Mouse (Mus musculus) kidney, embryonic 14.5 days (tissue): ENCODE results near the gene Sox11. TPM values are rescaled to one million over a fixed set of nuclear protein-coding genes. Genes with fewer than 3 reads are reported as not detected.
A peak's percentile ranks its signal among the peaks of the same experiment; 100 is the strongest.

ENCODE experiments used
- ATAC-seq: fragments of 200-750 bp; cut with Nextera tagmentation; 2 replicates; pipeline ENCODE4 v1.8.0; 2017; ENCODE audit warnings: moderate number of reproducible peaks, mild to moderate bottlenecking, moderate TSS enrichment, moderate library complexity; ENCODE audit not compliant: low FRiP score, low TSS enrichment
- H3K27ac ChIP-seq: fragments of 300-500 bp; sonication (generic); 2 replicates; pipeline ENCODE4 v1.5.1; 2014; ENCODE audit warnings: low read depth, mild to moderate bottlenecking, low read length, moderate library complexity, mixed read lengths
- H3K27me3 ChIP-seq: fragments of 300-500 bp; sonication (generic); 2 replicates; pipeline ENCODE4 v1.6.1; 2014; ENCODE audit warnings: mild to moderate bottlenecking, low read length; ENCODE audit not compliant: control insufficient read depth, insufficient read depth
- H3K36me3 ChIP-seq: fragments of 300-500 bp; sonication (generic); 2 replicates; pipeline ENCODE4 v1.6.1; 2014; ENCODE audit warnings: low read length, mixed read lengths; ENCODE audit not compliant: control insufficient read depth, insufficient read depth
- H3K4me1 ChIP-seq: fragments of 300-500 bp; sonication (generic); 2 replicates; pipeline ENCODE4 v1.6.1; 2014; ENCODE audit warnings: low read length, mixed read lengths; ENCODE audit not compliant: control insufficient read depth, insufficient read depth
- H3K4me2 ChIP-seq: fragments of 300-500 bp; sonication (generic); replicated peaks from 2 replicates; pipeline ENCODE4 v1.6.1; 2014; ENCODE audit warnings: low read depth, mild to moderate bottlenecking, low read length
- H3K4me3 ChIP-seq: fragments of 300-500 bp; sonication (generic); 2 replicates; pipeline ENCODE4 v1.5.1; 2014; ENCODE audit warnings: mild to moderate bottlenecking, low read length
- H3K9ac ChIP-seq: fragments of 300-500 bp; sonication (generic); 2 replicates; pipeline ENCODE4 v1.6.1; 2014; ENCODE audit warnings: low read depth, mild to moderate bottlenecking, low read length, moderate library complexity
- H3K9me3 ChIP-seq: fragments of 300-500 bp; sonication (generic); 2 replicates; pipeline ENCODE4 v1.6.1; 2016; ENCODE audit warnings: low read length; ENCODE audit not compliant: control insufficient read depth
- WGBS: fragments of 180-500 bp; shearing (Covaris S2); extraction: QIAGEN DNeasy Blood & Tissue Kit; methylation state at CpG from one replicate; pipeline ENCODE4 v1.1.7; 2014; 5-methylcytosine and 5-hydroxymethylcytosine counted together
- polyA plus RNA-seq: library from polyadenylated mRNA; unstranded; fragments of >200 nt; fragmentation: Nextera tagmentation; extraction: Ambion mirVana; gene quantifications from 2 replicates; pipeline ENCODE4 v1.2.1, GENCODE M21; 2014

The Sox11 gene
- polyA plus RNA-seq, 1 experiment from 2014 or later = 115 TPM

GRCm38 (mm10) chr12:27338721-27339170, 3.6 kb downstream of the Sox11 start:
- WGBS = under 1% methylated on average over 40 of the region's 40 CpGs
- H3K9ac ChIP-seq = peak overlapping the region; percentile 97
- ATAC-seq = no peak
- peak overlapping the region; percentile 86 for H3K27ac ChIP-seq
- peak overlapping the region; percentile 81 for H3K4me2 ChIP-seq
- peak overlapping the region; percentile 99 for H3K4me3 ChIP-seq
- 0 out of 2 replicates have a peak, but pooled peaks cover 5% of the 10 kb centered on the region for H3K4me1 ChIP-seq
- no peaks in the 10 kb centered on the region for H3K9me3 ChIP-seq
- H3K36me3 ChIP-seq = peaks cover 7% of the 10 kb centered on the region; the same call in 1 of the 2 replicates
- H3K27me3 ChIP-seq = no peaks in the 10 kb centered on the region

- Histone ChIP-seq H3K9me3 (no peaks in the 10 kb centered on the region), H3K27ac (no peak overlapping the region), H3K9ac (peak overlapping the region; percentile 97; the same call in 1 of the 2 replicates), H3K4me3 (peak overlapping the region; percentile 99), H3K27me3 (no peaks in the 10 kb centered on the region), H3K4me2 (peak overlapping the region; percentile 81), H3K36me3 (peaks cover 7% of the 10 kb centered on the region; the same call in 1 of the 2 replicates), H3K4me1 (0 out of 2 replicates have a peak, but pooled peaks cover 5% of the 10 kb centered on the region)
- no peak for ATAC-seq
- WGBS = 3% methylated on average over 12 of the region's 12 CpGs
These were observed 4.3 kb downstream of the Sox11 start for GRCm38 (mm10) chr12:27338116-27338515.

- WGBS = 46% methylated on average over 1 of the region's 1 CpGs
- H3K9ac ChIP-seq = peak overlapping the region; percentile 97
- no peaks in the 10 kb centered on the region for H3K9me3 ChIP-seq
- H3K36me3 ChIP-seq = peaks cover 7% of the 10 kb centered on the region; the same call in 1 of the 2 replicates
- no peak for ATAC-seq
- H3K4me3 ChIP-seq = peak overlapping the region; percentile 99
- H3K4me2 ChIP-seq = peak overlapping the region; percentile 81
- no peaks in the 10 kb centered on the region for H3K27me3 ChIP-seq
- H3K4me1 ChIP-seq = 0 out of 2 replicates have a peak, but pooled peaks cover 5% of the 10 kb centered on the region
- H3K27ac ChIP-seq = no peak overlapping the region
These were observed 4.9 kb downstream of the Sox11 start for GRCm38 (mm10) chr12:27337482-27337881.

GRCm38 (mm10) chr12:27336801-27337200, 5.6 kb downstream of the Sox11 start:
- H3K9me3 ChIP-seq = no peaks in the 10 kb centered on the region
- peak overlapping the region; percentile 7; the same call in 1 of the 2 replicates for H3K4me3 ChIP-seq
- no peaks in the 10 kb centered on the region for H3K27me3 ChIP-seq
- H3K4me2 ChIP-seq = no peak overlapping the region; the same call in 1 of the 2 replicates
- H3K36me3 ChIP-seq = peaks cover 7% of the 10 kb centered on the region; the same call in 1 of the 2 replicates
- no peak for ATAC-seq
- 52% methylated on average over 5 of the region's 5 CpGs for WGBS
- H3K9ac ChIP-seq = no peak overlapping the region
- H3K27ac ChIP-seq = no peak overlapping the region
- H3K4me1 ChIP-seq = 0 out of 2 replicates have a peak, but pooled peaks cover 5% of the 10 kb centered on the region

GRCm38 (mm10) chr12:27336336-27336735, 6.0 kb downstream of the Sox11 start:
- no peak for ATAC-seq
- Histone ChIP-seq H3K27ac (no peak overlapping the region), H3K27me3 (no peaks in the 10 kb centered on the region), H3K4me2 (peak overlapping the region; percentile 5; the same call in 1 of the 2 replicates), H3K4me1 (0 out of 2 replicates have a peak, but pooled peaks cover 5% of the 10 kb centered on the region), H3K36me3 (peaks cover 7% of the 10 kb centered on the region; the same call in 1 of the 2 replicates), H3K4me3 (no peak overlapping the region), H3K9me3 (no peaks in the 10 kb centered on the region), H3K9ac (no peak overlapping the region)
- WGBS = 68% methylated on average over 7 of the region's 7 CpGs

- H3K9me3 ChIP-seq = no peaks in the 10 kb centered on the region
- H3K9ac ChIP-seq = no peak overlapping the region
- H3K36me3 ChIP-seq = peaks cover 7% of the 10 kb centered on the region; the same call in 1 of the 2 replicates
- H3K4me1 ChIP-seq = 0 out of 2 replicates have a peak, but pooled peaks cover 5% of the 10 kb centered on the region
- WGBS = 74% methylated on average over 11 of the region's 11 CpGs
- no peaks in the 10 kb centered on the region for H3K27me3 ChIP-seq
- H3K4me3 ChIP-seq = no peak overlapping the region
- no peak overlapping the region for H3K27ac ChIP-seq
- ATAC-seq = no peak
- no peak overlapping the region for H3K4me2 ChIP-seq
These were observed 6.9 kb downstream of the Sox11 start for GRCm38 (mm10) chr12:27335356-27336055.

- H3K27ac ChIP-seq = no peak overlapping the region
- no peak for ATAC-seq
- no peak overlapping the region for H3K4me2 ChIP-seq
- H3K9me3 ChIP-seq = no peaks in the 10 kb centered on the region
- H3K4me3 ChIP-seq = no peak overlapping the region
- peaks cover 7% of the 10 kb centered on the region; the same call in 1 of the 2 replicates for H3K36me3 ChIP-seq
- WGBS = 97% methylated on average over 3 of the region's 3 CpGs
- no peak overlapping the region for H3K9ac ChIP-seq
- H3K4me1 ChIP-seq = 0 out of 2 replicates have a peak, but pooled peaks cover 5% of the 10 kb centered on the region
- no peaks in the 10 kb centered on the region for H3K27me3 ChIP-seq
These were observed 8.8 kb downstream of the Sox11 start for GRCm38 (mm10) chr12:27333590-27333989.

- no peak overlapping the region for H3K9ac ChIP-seq
- H3K27ac ChIP-seq = no peak overlapping the region
- H3K27me3 ChIP-seq = no peaks in the 10 kb centered on the region
- H3K4me1 ChIP-seq = no peaks in the 10 kb centered on the region
- no peaks in the 10 kb centered on the region for H3K36me3 ChIP-seq
- no peaks in the 10 kb centered on the region for H3K9me3 ChIP-seq
- no peak for ATAC-seq
- H3K4me3 ChIP-seq = no peak overlapping the region
- WGBS = 74% methylated on average over 1 of the region's 1 CpGs
- H3K4me2 ChIP-seq = no peak overlapping the region
These were observed 19.0 kb downstream of the Sox11 start for GRCm38 (mm10) chr12:27323423-27323822.

- no peaks in the 10 kb centered on the region for H3K27me3 ChIP-seq
- no peak overlapping the region for H3K4me2 ChIP-seq
- H3K36me3 ChIP-seq = no peaks in the 10 kb centered on the region
- no peak for ATAC-seq
- no peaks in the 10 kb centered on the region for H3K4me1 ChIP-seq
- H3K4me3 ChIP-seq = no peak overlapping the region
- H3K9me3 ChIP-seq = no peaks in the 10 kb centered on the region
- H3K9ac ChIP-seq = no peak overlapping the region
- no peak overlapping the region for H3K27ac ChIP-seq
These were observed 21.7 kb downstream of the Sox11 start for GRCm38 (mm10) chr12:27320705-27321104.
